Mouse (Mus musculus) MEL (cell line): Measurements from ENCODE around the gene Agbl2. TPM values are rescaled to one million over a fixed set of nuclear protein-coding genes. Genes with fewer than 3 reads are reported as not detected.

Source experiments
- DNase-seq: peaks from one replicate; pipeline ENCODE4 v3.0.0; 2011; ENCODE audit warnings: low read depth, low spot score
- H3K27ac ChIP-seq: 2 replicates; pipeline ENCODE4 v1.5.1; 2012; ENCODE audit warnings: low read depth, mild to moderate bottlenecking, control low read depth, low read length, moderate library complexity; ENCODE audit not compliant: control insufficient read depth
- H3K27me3 ChIP-seq, 2 experiments: fragments of 150-350 bp in 1 of 2; sonication (generic) in 1 of 2; 2 replicates each; pipeline ENCODE4 v1.6.1; 2012; ENCODE audit warnings: low read length in 2 of 2, mild to moderate bottlenecking in 2 of 2, improper control_type of control experiment in 1 of 2, moderate library complexity in 1 of 2; ENCODE audit not compliant: insufficient read depth in 2 of 2, control insufficient read depth in 1 of 2
- H3K36me3 ChIP-seq, 2 experiments: 2 replicates each; pipeline ENCODE4 v1.6.1; 2012 to 2014; ENCODE audit warnings: low read length in 2 of 2, improper control_type of control experiment in 1 of 2, inconsistent platforms in 1 of 2, mild to moderate bottlenecking in 1 of 2; ENCODE audit not compliant: insufficient read depth in 2 of 2, control insufficient read depth in 1 of 2
- H3K4me1 ChIP-seq, 2 experiments: fragments of 150-350 bp in 1 of 2; sonication (generic) in 1 of 2; 2 replicates each; pipeline ENCODE4 v1.6.1; 2012; ENCODE audit warnings: low read length in 2 of 2, improper control_type of control experiment in 1 of 2, mild to moderate bottlenecking in 1 of 2; ENCODE audit not compliant: insufficient read depth in 2 of 2, control insufficient read depth in 1 of 2
- H3K4me3 ChIP-seq, 2 experiments: fragments of 150-350 bp in 1 of 2; sonication (generic) in 1 of 2; 2 replicates each; pipeline ENCODE4 v1.5.1; 2012; ENCODE audit warnings: low read depth in 2 of 2, low read length in 2 of 2, mild to moderate bottlenecking in 2 of 2, moderate library complexity in 2 of 2, control low read depth in 1 of 2, improper control_type of control experiment in 1 of 2; ENCODE audit not compliant: control insufficient read depth in 1 of 2, insufficient read depth in 1 of 2
- H3K79me2 ChIP-seq: 2 replicates; pipeline ENCODE4 v1.6.1; 2012; ENCODE audit warnings: mild to moderate bottlenecking, low read length, moderate library complexity; ENCODE audit not compliant: control insufficient read depth, poor library complexity, insufficient read depth
- H3K9ac ChIP-seq: 2 replicates; pipeline ENCODE4 v1.6.1; 2012; ENCODE audit warnings: low read depth, mild to moderate bottlenecking, control low read depth, low read length, moderate library complexity; ENCODE audit not compliant: control insufficient read depth, poor library complexity, severe bottlenecking
- H3K9me3 ChIP-seq: fragments of 150-350 bp; sonication (generic); replicated peaks from 2 replicates; pipeline ENCODE4 v1.6.1; 2012; ENCODE audit warnings: mild to moderate bottlenecking, low read length, improper control_type of control experiment, moderate library complexity; ENCODE audit not compliant: insufficient read depth
- BHLHE40 ChIP-seq: IDR thresholded peaks from 2 replicates; pipeline ENCODE4 v1.6.1; 2012; ENCODE audit warnings: low read depth, mild to moderate bottlenecking, inconsistent platforms, low read length, improper control_type of control experiment, borderline replicate concordance
- CHD1 ChIP-seq: IDR thresholded peaks from 2 replicates; pipeline ENCODE4 v1.6.1; 2012; ENCODE audit warnings: low read depth, mild to moderate bottlenecking, inconsistent platforms, low read length, improper control_type of control experiment
- CHD2 ChIP-seq: IDR thresholded peaks from 2 replicates; pipeline ENCODE4 v1.6.1; 2011; ENCODE audit warnings: low read length, improper control_type of control experiment
- CTCF ChIP-seq, 3 experiments: IDR thresholded peaks in 2 of 3; conservative IDR thresholded peaks in 1 of 3; 2 replicates each; pipeline ENCODE4 v1.5.1; 2011 to 2012; ENCODE audit warnings: low read length in 3 of 3, low read depth in 2 of 3, mild to moderate bottlenecking in 2 of 3, improper control_type of control experiment in 1 of 3, inconsistent platforms in 1 of 3, mixed read lengths in 1 of 3, moderate library complexity in 1 of 3; ENCODE audit not compliant: control insufficient read depth in 1 of 3, insufficient read depth in 1 of 3, poor library complexity in 1 of 3, severe bottlenecking in 1 of 3
- E2F4 ChIP-seq: IDR thresholded peaks from 2 replicates; pipeline ENCODE4 v1.6.1; 2011; ENCODE audit warnings: low read depth, low read length, improper control_type of control experiment, borderline replicate concordance
- ELF1 ChIP-seq: IDR thresholded peaks from 2 replicates; pipeline ENCODE4 v1.6.1; 2014; ENCODE audit warnings: low read depth, mild to moderate bottlenecking, inconsistent platforms, low read length, improper control_type of control experiment, moderate library complexity
- EP300 ChIP-seq, 2 experiments: IDR thresholded peaks; 2 replicates each; pipeline ENCODE4 v1.6.1; 2011; ENCODE audit warnings: improper control_type of control experiment in 2 of 2, low read length in 2 of 2, low read depth in 1 of 2, mild to moderate bottlenecking in 1 of 2
- ETS1 ChIP-seq: IDR thresholded peaks from 2 replicates; pipeline ENCODE4 v1.6.1; 2012; ENCODE audit warnings: low read depth, mild to moderate bottlenecking, inconsistent platforms, low read length, improper control_type of control experiment, moderate library complexity
- GATA1 ChIP-seq: IDR thresholded peaks from 2 replicates; pipeline ENCODE4 v1.6.1; 2011; ENCODE audit warnings: low read depth, low read length, improper control_type of control experiment
- HCFC1 ChIP-seq: IDR thresholded peaks from 2 replicates; pipeline ENCODE4 v1.6.1; 2012; ENCODE audit warnings: low read depth, mild to moderate bottlenecking, inconsistent platforms, low read length, improper control_type of control experiment, moderate library complexity
- JUND ChIP-seq: IDR thresholded peaks from 2 replicates; pipeline ENCODE4 v1.6.1; 2011; ENCODE audit warnings: low read depth, mild to moderate bottlenecking, improper control_type of control experiment, low read length
- KAT2A ChIP-seq: conservative IDR thresholded peaks from 2 replicates; pipeline ENCODE4 v1.6.1; 2012; ENCODE audit warnings: low read depth, low read length, improper control_type of control experiment, inconsistent platforms
- MAFK ChIP-seq: IDR thresholded peaks from 2 replicates; pipeline ENCODE4 v1.6.1; 2011; ENCODE audit warnings: low read depth, mild to moderate bottlenecking, low read length, improper control_type of control experiment, borderline replicate concordance
- MAX ChIP-seq: IDR thresholded peaks from 2 replicates; pipeline ENCODE4 v1.6.1; 2011; ENCODE audit warnings: low read length, improper control_type of control experiment
- MAZ ChIP-seq: IDR thresholded peaks from 2 replicates; pipeline ENCODE4 v1.6.1; 2012; ENCODE audit warnings: low read depth, mild to moderate bottlenecking, inconsistent platforms, low read length, improper control_type of control experiment
- MXI1 ChIP-seq: IDR thresholded peaks from 2 replicates; pipeline ENCODE4 v1.6.1; 2011; ENCODE audit warnings: mild to moderate bottlenecking, low read depth, low read length, improper control_type of control experiment
- MYB ChIP-seq: IDR thresholded peaks from 2 replicates; pipeline ENCODE4 v1.6.1; 2011; ENCODE audit warnings: mild to moderate bottlenecking, low read depth, low read length, improper control_type of control experiment
- MYC ChIP-seq: IDR thresholded peaks from 2 replicates; pipeline ENCODE4 v1.6.1; 2011; ENCODE audit warnings: low read depth, mild to moderate bottlenecking, low read length, improper control_type of control experiment, moderate library complexity
- NELFE ChIP-seq: IDR thresholded peaks from 2 replicates; pipeline ENCODE4 v1.6.1; 2011; ENCODE audit warnings: low read depth, low read length, improper control_type of control experiment
- NRF1 ChIP-seq: IDR thresholded peaks from 2 replicates; pipeline ENCODE4 v1.6.1; 2014; ENCODE audit warnings: low read depth, mild to moderate bottlenecking, inconsistent platforms, low read length, improper control_type of control experiment, moderate library complexity; ENCODE audit not compliant: poor library complexity, insufficient read depth, severe bottlenecking
- POLR2A ChIP-seq, 2 experiments: IDR thresholded peaks; 2 replicates each; pipeline ENCODE4 v1.6.1; 2011 to 2012; ENCODE audit warnings: low read length in 2 of 2, mild to moderate bottlenecking in 2 of 2, control low read depth in 1 of 2, improper control_type of control experiment in 1 of 2, low read depth in 1 of 2, moderate library complexity in 1 of 2; ENCODE audit not compliant: control insufficient read depth in 1 of 2, insufficient read depth in 1 of 2, poor library complexity in 1 of 2
- POLR2AphosphoS2 ChIP-seq: IDR thresholded peaks from 2 replicates; pipeline ENCODE4 v1.6.1; 2011; ENCODE audit warnings: low read length, improper control_type of control experiment
- POLR2AphosphoS5 ChIP-seq: IDR thresholded peaks from 2 replicates; pipeline ENCODE4 v1.6.1; 2012; ENCODE audit warnings: low read depth, borderline replicate concordance, mild to moderate bottlenecking, inconsistent platforms, low read length, moderate library complexity, mixed read lengths
- RAD21 ChIP-seq: IDR thresholded peaks from 2 replicates; pipeline ENCODE4 v1.6.1; 2011; ENCODE audit warnings: mild to moderate bottlenecking, low read depth, low read length, improper control_type of control experiment
- RCOR1 ChIP-seq: IDR thresholded peaks from 2 replicates; pipeline ENCODE4 v1.6.1; 2012; ENCODE audit warnings: low read depth, mild to moderate bottlenecking, inconsistent platforms, low read length, improper control_type of control experiment
- SIN3A ChIP-seq: IDR thresholded peaks from 2 replicates; pipeline ENCODE4 v1.6.1; 2012; ENCODE audit warnings: low read length, improper control_type of control experiment, inconsistent platforms
- SMC3 ChIP-seq: IDR thresholded peaks from 2 replicates; pipeline ENCODE4 v1.6.1; 2011; ENCODE audit warnings: low read depth, low read length, improper control_type of control experiment
- TBP ChIP-seq: IDR thresholded peaks from 2 replicates; pipeline ENCODE4 v1.8.0; 2011; ENCODE audit warnings: low read depth, low read length, improper control_type of control experiment
- TCF12 ChIP-seq: IDR thresholded peaks from 2 replicates; pipeline ENCODE4 v1.6.1; 2014; ENCODE audit warnings: low read depth, mild to moderate bottlenecking, inconsistent platforms, low read length, improper control_type of control experiment, moderate library complexity
- UBTF ChIP-seq: IDR thresholded peaks from 2 replicates; pipeline ENCODE4 v1.6.1; 2012; ENCODE audit warnings: low read depth, mild to moderate bottlenecking, inconsistent platforms, low read length, improper control_type of control experiment, moderate library complexity, borderline replicate concordance; ENCODE audit not compliant: insufficient read depth
- USF1 ChIP-seq: IDR thresholded peaks from 2 replicates; pipeline ENCODE4 v1.6.1; 2014; ENCODE audit warnings: low read depth, mild to moderate bottlenecking, inconsistent platforms, low read length, improper control_type of control experiment, moderate library complexity
- USF2 ChIP-seq, 2 experiments: IDR thresholded peaks; 2 replicates each; pipeline ENCODE4 v1.6.1; 2011 to 2012; ENCODE audit warnings: improper control_type of control experiment in 2 of 2, low read length in 2 of 2, borderline replicate concordance in 1 of 2, inconsistent platforms in 1 of 2, low read depth in 1 of 2, mild to moderate bottlenecking in 1 of 2; ENCODE audit not compliant: insufficient read depth in 1 of 2
- ZC3H11A ChIP-seq: IDR thresholded peaks from 2 replicates; pipeline ENCODE4 v1.6.1; 2012; ENCODE audit warnings: low read depth, mild to moderate bottlenecking, inconsistent platforms, low read length, improper control_type of control experiment
- ZKSCAN1 ChIP-seq: IDR thresholded peaks from 2 replicates; pipeline ENCODE4 v1.6.1; 2012; ENCODE audit warnings: low read depth, mild to moderate bottlenecking, inconsistent platforms, low read length, improper control_type of control experiment, moderate library complexity
- ZMIZ1 ChIP-seq: IDR thresholded peaks from 2 replicates; pipeline ENCODE4 v1.6.1; 2012; ENCODE audit warnings: low read depth, mild to moderate bottlenecking, inconsistent platforms, low read length, improper control_type of control experiment, moderate library complexity
- ZNF384 ChIP-seq: IDR thresholded peaks from 2 replicates; pipeline ENCODE4 v1.6.1; 2012; ENCODE audit warnings: low read depth, mild to moderate bottlenecking, inconsistent platforms, low read length, improper control_type of control experiment
- polyA plus RNA-seq, 2 experiments: library from polyadenylated mRNA; stranded (reverse) in 1 of 2; unstranded in 1 of 2; fragments of >175 nt in 1 of 2; fragments of >200 nt in 1 of 2; gene quantifications; 2 replicates each; pipeline versions ENCODE4 v1.2.1 to v1.2.4; 2012; ENCODE audit warnings: low replicate concordance in 2 of 2, low read depth in 1 of 2; ENCODE audit not compliant: insufficient read length in 2 of 2, insufficient read depth in 1 of 2, missing spikeins in 1 of 2
- total RNA-seq: library from RNA; depleted of rRNA; stranded (reverse); fragments of 300-350 nt; gene quantifications from 2 replicates; pipeline ENCODE4 v1.2.3, GENCODE M21; 2012

Gene Agbl2
- total and polyA plus RNA-seq, 3 experiments, result not detected

DNA sequence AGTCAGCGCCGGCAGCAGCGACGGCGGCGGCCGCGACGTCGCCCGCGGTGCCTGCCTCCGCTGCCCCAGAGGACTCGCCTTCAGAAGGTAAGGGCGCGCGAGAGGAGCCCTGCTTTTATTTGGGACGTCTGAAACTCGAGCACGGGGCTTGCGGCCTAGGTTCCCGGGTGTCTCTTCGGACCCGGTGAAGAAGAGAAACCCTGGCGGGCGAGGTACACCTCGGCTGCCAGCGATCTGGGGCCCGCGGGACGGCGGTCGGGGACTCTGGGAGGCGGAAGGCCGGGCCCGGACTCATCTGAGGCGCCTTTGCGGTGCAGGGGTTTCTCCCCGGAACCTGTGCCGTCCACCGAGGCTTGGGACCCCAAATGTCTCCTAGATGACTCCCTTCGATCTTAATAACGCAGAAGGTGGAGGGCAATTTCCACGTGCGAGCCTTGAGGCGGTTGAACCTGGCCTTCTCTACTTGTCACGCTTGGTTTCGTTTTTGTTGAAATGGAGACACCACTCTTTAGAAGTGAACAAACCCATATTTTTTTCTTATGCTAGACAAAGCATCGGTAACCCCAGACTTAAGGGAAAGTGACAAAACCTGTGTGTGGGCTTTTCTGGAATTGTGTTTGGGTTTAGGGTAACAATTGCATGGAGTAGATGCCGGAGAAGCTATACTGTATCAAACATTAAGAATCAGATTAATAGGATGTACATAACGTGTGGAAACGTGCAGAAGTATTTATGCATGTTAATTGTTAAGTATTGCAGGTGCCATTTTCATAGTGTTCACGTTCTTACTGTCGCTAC, 36.6 kb upstream of the Agbl2 start:
- no peaks in the 10 kb centered on the region for H3K9me3 ChIP-seq
- peaks cover 49% of the 10 kb centered on the region for H3K79me2 ChIP-seq
- H3K9ac ChIP-seq, result peak overlapping the region; percentile 98
- H3K36me3 ChIP-seq, result peaks cover 17 to 39% of the 10 kb centered on the region in 2 experiments
- H3K27ac ChIP-seq, result peak overlapping the region; percentile 87
- peaks cover 8 to 25% of the 10 kb centered on the region in 2 experiments for H3K4me1 ChIP-seq
- no peaks in the 10 kb centered on the region for H3K27me3 ChIP-seq
- DNase-seq, result peak; percentile 60
- peak overlapping the region; percentile 84 to 86 for H3K4me3 ChIP-seq
- TF ChIP-seq E2F4 (no peak), MAFK (no peak), CTCF (IDR thresholded peaks at IDR 0.05 in 2 of 3, conservative IDR thresholded peaks at IDR 0.05 in 1 of 3; ENCODE audit: control insufficient read depth in 1 of 3, insufficient read depth in 1 of 3, low read depth in 2 of 3, low read length in 3 of 3, poor library complexity in 1 of 3, severe bottlenecking in 1 of 3) (no peak), EP300 (IDR thresholded peaks at IDR 0.05; ENCODE audit: low read depth in 1 of 2, low read length in 2 of 2) (no peak), ZMIZ1 (no peak), HCFC1 (0 out of 2 replicates have a peak, but pooled peaks have one; percentile 19), ZNF384 (no peak), ELF1 (no peak), BHLHE40 (no peak), USF1 (no peak), UBTF (peak; percentile 98; the same call in 1 of the 2 replicates), USF2 (IDR thresholded peaks at IDR 0.05; ENCODE audit: borderline replicate concordance in 1 of 2, insufficient read depth in 1 of 2, low read depth in 1 of 2, low read length in 2 of 2) (no peak), JUND (no peak), MXI1 (peak; percentile 93), NELFE (no peak), CHD2 (no peak), MAZ (no peak), TBP (no peak), POLR2A (IDR thresholded peaks at IDR 0.05; ENCODE audit: control insufficient read depth in 1 of 2, insufficient read depth in 1 of 2, low read depth in 1 of 2, low read length in 2 of 2, poor library complexity in 1 of 2) (peak in 1 of 2 experiments; percentile 17; a peak in 1 of 4 replicates), MYB (no peak), TCF12 (no peak), GATA1 (no peak), SMC3 (no peak), MYC (peak; percentile 88), SIN3A (peak; percentile 62; the same call in 1 of the 2 replicates), ETS1 (peak; percentile 5; the same call in 1 of the 2 replicates), ZKSCAN1 (no peak), ZC3H11A (no peak), MAX (peak; percentile 79), POLR2AphosphoS5 (no peak), RCOR1 (no peak), POLR2AphosphoS2 (no peak), CHD1 (peak; percentile 78; the same call in 1 of the 2 replicates), NRF1 (no peak), RAD21 (no peak), KAT2A (no peak)
